Mouse (Mus musculus) myocyte (in vitro differentiated cells): ENCODE measurements at regions not wholly inside any gene's neighbourhood (a gene's known extent, or its start where the extent isn't known, plus 50 kb on each side); places are given as distances from the start of the nearest gene placed in this dataset.

Experiments used
- E2F4 ChIP-seq: IDR thresholded peaks from one replicate; pipeline ENCODE4 v1.6.1; 2011; ENCODE audit warnings: mild to moderate bottlenecking, control low read depth, moderate library complexity; ENCODE audit not compliant: insufficient read depth
- MAX ChIP-seq: IDR thresholded peaks from one replicate; pipeline ENCODE4 v1.6.1; 2011; ENCODE audit warnings: low read depth, mild to moderate bottlenecking, control low read depth
- MYOD1 ChIP-seq, 3 experiments: IDR thresholded peaks; one replicate each; pipeline ENCODE4 v1.6.1; 2011; ENCODE audit warnings: control low read depth in 2 of 3, low read depth in 2 of 3, mild to moderate bottlenecking in 2 of 3, moderate library complexity in 1 of 3; ENCODE audit not compliant: insufficient read length in 2 of 3, control insufficient read depth in 1 of 3
- MYOG ChIP-seq, 3 experiments: IDR thresholded peaks; one replicate each; pipeline ENCODE4 v1.6.1; 2011; ENCODE audit warnings: control low read depth in 2 of 3, low read depth in 2 of 3, mild to moderate bottlenecking in 2 of 3; ENCODE audit not compliant: insufficient read length in 2 of 3, control insufficient read depth in 1 of 3, insufficient read depth in 1 of 3
- POLR2A ChIP-seq: IDR thresholded peaks from one replicate; pipeline ENCODE4 v1.6.1; 2011; ENCODE audit warnings: low read depth, mild to moderate bottlenecking, control low read depth, moderate library complexity; ENCODE audit not compliant: insufficient read length
- POLR2AphosphoS2 ChIP-seq: IDR thresholded peaks from one replicate; pipeline ENCODE4 v1.6.1; 2011; ENCODE audit warnings: low read depth, control low read depth; ENCODE audit not compliant: insufficient read length
- SRF ChIP-seq: IDR thresholded peaks from one replicate; pipeline ENCODE4 v1.6.1; 2011; ENCODE audit warnings: low read depth; ENCODE audit not compliant: control insufficient read depth, insufficient read length

DNA sequence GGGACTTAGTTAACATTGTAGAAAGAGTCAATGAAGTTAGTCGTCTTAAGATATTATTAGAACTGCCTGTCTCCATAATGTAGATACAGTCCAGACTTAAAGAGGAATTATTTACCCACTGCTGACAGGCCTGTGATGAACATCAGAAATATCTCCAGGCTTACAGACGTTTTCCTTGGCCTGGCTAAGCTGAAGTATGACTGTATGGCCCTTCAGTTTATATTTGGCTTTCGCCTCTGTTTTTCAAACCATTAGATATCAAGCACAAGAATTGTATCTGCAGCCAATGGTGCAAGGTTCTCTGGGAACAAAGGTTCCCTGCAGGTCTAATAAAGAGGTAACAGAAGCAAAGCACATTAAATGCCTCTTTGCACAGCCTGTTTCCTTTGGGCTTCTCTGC is 166.3 kb upstream of the Tbx18 start:
- TF ChIP-seq POLR2AphosphoS2 (no peak), POLR2A (no peak), MAX (no peak), SRF (no peak), E2F4 (no peak), MYOD1 (IDR thresholded peaks at IDR 0.05; ENCODE audit: control insufficient read depth in 1 of 3, insufficient read length in 2 of 3, low read depth in 2 of 3) (no peak), MYOG (IDR thresholded peaks at IDR 0.05; ENCODE audit: control insufficient read depth in 1 of 3, insufficient read depth in 1 of 3, insufficient read length in 2 of 3, low read depth in 2 of 3) (no peak)
